Comparison of ENCODE assay signal across 21 mouse cellular contexts in the genomic region with DNA sequence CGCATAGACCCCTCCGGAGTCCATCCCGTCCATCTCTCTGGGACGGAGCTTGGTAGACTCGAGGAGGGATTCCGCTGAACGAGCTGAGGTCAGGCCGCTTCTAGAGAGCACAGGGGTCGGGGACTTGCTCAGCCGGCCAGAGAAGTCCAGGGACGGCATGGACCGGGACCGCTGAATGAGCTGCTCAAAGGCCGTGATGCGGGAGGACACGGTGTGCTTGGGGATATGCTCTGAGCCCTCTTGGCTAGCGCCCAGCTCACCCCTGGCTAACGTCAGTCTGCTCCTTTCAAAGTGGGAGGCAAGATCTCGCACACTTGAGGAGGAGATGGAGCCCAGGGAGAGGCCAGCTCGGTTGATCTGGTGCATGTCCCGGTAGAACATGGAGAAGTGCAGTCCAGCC. TPM values are rescaled to one million over a fixed set of nuclear protein-coding genes. Genes with fewer than 3 reads are reported as not detected.
DNase-seq lines count a peak whose midpoint lies in the region; ATAC-seq and TF ChIP-seq lines count a peak whose summit lies in the region.
"Had no signal": no experiment of that assay in that cellular context is flagged by ENCODE, and none has a peak within 500 bp of the region (broad histone marks: within the 10 kb centered on the region; RNA-seq: fewer than 3 reads in every experiment).

No protein-coding gene starts in this region.

- no peaks in the 10 kb centered on the region for H3K9me3 ChIP-seq in heart, embryonic 15.5 days (replicated peaks)
- H3K9me3 ChIP-seq in heart, embryonic 11.5 days (replicated peaks; ENCODE audit: control insufficient read depth, low read length) = no peaks in the 10 kb centered on the region
- no peaks in the 10 kb centered on the region for H3K9me3 ChIP-seq in stomach, embryonic 14.5 days (ENCODE audit: control insufficient read depth, low read depth, low read length)
- H3K9me3 ChIP-seq in stomach, postnatal 0 days (ENCODE audit: control insufficient read depth, low read length) = no peaks in the 10 kb centered on the region
- H3K9me3 ChIP-seq: embryonic facial prominence, embryonic 13.5 days; forebrain, embryonic 12.5 days; hindbrain, embryonic 12.5 days; intestine, embryonic 15.5 days had no signal

- no peak overlapping the region for H3K27ac ChIP-seq in heart, embryonic 15.5 days
- no peak overlapping the region for H3K27ac ChIP-seq in heart, embryonic 11.5 days (ENCODE audit: low read depth, low read length)
- no peak overlapping the region for H3K27ac ChIP-seq in stomach, embryonic 14.5 days (ENCODE audit: low read length)
- H3K27ac ChIP-seq in stomach, postnatal 0 days (replicated peaks) = no peak overlapping the region
- no peak overlapping the region for H3K27ac ChIP-seq in testis, adult 2 months (ENCODE audit: control insufficient read depth, insufficient read depth, low read depth, low read length)
- H3K27ac ChIP-seq: embryonic facial prominence, embryonic 13.5 days; forebrain, embryonic 12.5 days; hindbrain, embryonic 12.5 days; intestine, embryonic 15.5 days had no signal

- no peaks in the 10 kb centered on the region for H3K4me1 ChIP-seq in heart, embryonic 15.5 days (replicated peaks)
- H3K4me1 ChIP-seq in heart, embryonic 11.5 days (ENCODE audit: control insufficient read depth, insufficient read depth, low read length) = no peaks in the 10 kb centered on the region
- no peaks in the 10 kb centered on the region for H3K4me1 ChIP-seq in stomach, embryonic 14.5 days (ENCODE audit: control insufficient read depth, insufficient read depth, low read length)
- no peaks in the 10 kb centered on the region for H3K4me1 ChIP-seq in stomach, postnatal 0 days (replicated peaks; ENCODE audit: control insufficient read depth, insufficient read depth)
- H3K4me1 ChIP-seq in testis, adult 2 months (ENCODE audit: control insufficient read depth, insufficient read depth, low read length) = peaks cover 10% of the 10 kb centered on the region
- H3K4me1 ChIP-seq: forebrain, embryonic 12.5 days; intestine, embryonic 15.5 days had no signal

- TF ChIP-seq POLR2A in testis, adult 2 months (IDR thresholded peaks at IDR 0.05; ENCODE audit: control insufficient read depth, low read depth, low read length) = no peak

- no peak for TF ChIP-seq CTCF in stomach, postnatal 0 days (IDR thresholded peaks at IDR 0.05; ENCODE audit: low read depth)
- no peak for TF ChIP-seq CTCF in testis, adult 2 months (IDR thresholded peaks at IDR 0.05; ENCODE audit: control insufficient read depth, insufficient read depth, insufficient replicate concordance, low read depth, low read length)

- no peak overlapping the region for H3K4me2 ChIP-seq in heart, embryonic 15.5 days
- H3K4me2 ChIP-seq in heart, embryonic 11.5 days = no peak overlapping the region
- no peak overlapping the region for H3K4me2 ChIP-seq in stomach, embryonic 14.5 days (replicated peaks; ENCODE audit: low read depth, low read length)
- H3K4me2 ChIP-seq in stomach, postnatal 0 days (replicated peaks; ENCODE audit: low read depth) = no peak overlapping the region
- H3K4me2 ChIP-seq: embryonic facial prominence, embryonic 13.5 days; forebrain, embryonic 12.5 days; hindbrain, embryonic 12.5 days; intestine, embryonic 15.5 days had no signal

- no peak for TF ChIP-seq EP300 in stomach, postnatal 0 days (optimal IDR thresholded peaks at IDR 0.05)

- H3K9ac ChIP-seq in heart, embryonic 15.5 days = no peak overlapping the region
- H3K9ac ChIP-seq in heart, embryonic 11.5 days (ENCODE audit: low read depth, low read length) = no peak overlapping the region
- H3K9ac ChIP-seq in stomach, embryonic 14.5 days (replicated peaks; ENCODE audit: low read depth, low read length) = no peak overlapping the region
- H3K9ac ChIP-seq in stomach, postnatal 0 days (ENCODE audit: low read length) = no peak overlapping the region
- H3K9ac ChIP-seq: embryonic facial prominence, embryonic 13.5 days; forebrain, embryonic 12.5 days; forebrain, postnatal 0 days; hindbrain, embryonic 12.5 days; intestine, embryonic 15.5 days had no signal

- H3K4me3 ChIP-seq in heart, embryonic 15.5 days = no peak overlapping the region
- no peak overlapping the region for H3K4me3 ChIP-seq in heart, embryonic 11.5 days (ENCODE audit: low read depth, low read length)
- H3K4me3 ChIP-seq in stomach, embryonic 14.5 days (ENCODE audit: low read depth, low read length) = no peak overlapping the region
- no peak overlapping the region for H3K4me3 ChIP-seq in stomach, postnatal 0 days (ENCODE audit: low read depth, low read length)
- peak overlapping the region; percentile 77 for H3K4me3 ChIP-seq in testis, adult 2 months (ENCODE audit: control insufficient read depth, low read depth, low read length)
- H3K4me3 ChIP-seq: embryonic facial prominence, embryonic 13.5 days; forebrain, embryonic 12.5 days; hindbrain, embryonic 12.5 days; intestine, embryonic 15.5 days had no signal

- DNase-seq in stomach, postnatal 0 days (ENCODE audit: low spot score) = no peak
- no peak for DNase-seq in cerebellum, postnatal 14 days
- no peak for DNase-seq in gastrocnemius, postnatal 36 days
- DNase-seq: adrenal gland, postnatal 14 days; cerebellum, adult 11-12 months; cerebellum, adult 9-10 months; cerebellum, postnatal 36 days; forebrain, postnatal 0 days; gastrocnemius, postnatal 14 days; heart, postnatal 4 days had no signal

- peaks cover 49% of the 10 kb centered on the region for H3K36me3 ChIP-seq in heart, embryonic 15.5 days
- peaks cover 12% of the 10 kb centered on the region for H3K36me3 ChIP-seq in heart, embryonic 11.5 days (ENCODE audit: control insufficient read depth, insufficient read depth, low read length)
- peaks cover 4% of the 10 kb centered on the region; the same call in 1 of the 2 replicates for H3K36me3 ChIP-seq in stomach, embryonic 14.5 days (ENCODE audit: control insufficient read depth, insufficient read depth, low read length)
- peaks cover 11% of the 10 kb centered on the region for H3K36me3 ChIP-seq in stomach, postnatal 0 days (ENCODE audit: control insufficient read depth, insufficient read depth, low read length)
- no peaks in the 10 kb centered on the region for H3K36me3 ChIP-seq in testis, adult 2 months (ENCODE audit: control insufficient read depth, insufficient read depth, low read length)

- intact Hi-C loops in gastrocnemius, postnatal 36 days (cut with DNase I) = no loop called here

- ATAC-seq in heart, embryonic 15.5 days (replicated peaks; ENCODE audit: insufficient number of reproducible peaks, insufficient read depth, low FRiP score, low read depth) = peak; percentile 50; the same call in 1 of the 2 replicates
- ATAC-seq in heart, embryonic 11.5 days (replicated peaks; ENCODE audit: insufficient number of reproducible peaks, low FRiP score, low TSS enrichment) = no peak
- ATAC-seq in stomach, embryonic 14.5 days (ENCODE audit: insufficient number of reproducible peaks, insufficient read depth, low FRiP score, low read depth) = peak; percentile 28; the same call in 1 of the 2 replicates
- ATAC-seq in stomach, postnatal 0 days (ENCODE audit: low FRiP score, low TSS enrichment) = no peak
- ATAC-seq: activated CD4-positive, CD25-positive, alpha-beta regulatory T cell, adult 4 months; forebrain, postnatal 0 days; intestine, embryonic 15.5 days had no signal

- WGBS in heart, embryonic 15.5 days = 87% methylated on average over 21 of the region's 21 CpGs
- 87% methylated on average over 21 of the region's 21 CpGs for WGBS in heart, embryonic 11.5 days (ENCODE audit: insufficient replicate concordance)
- WGBS in stomach, embryonic 14.5 days = 91% methylated on average over 21 of the region's 21 CpGs
- 92% methylated on average over 21 of the region's 21 CpGs for WGBS in stomach, postnatal 0 days

- no peaks in the 10 kb centered on the region for H3K27me3 ChIP-seq in heart, embryonic 15.5 days
- no peaks in the 10 kb centered on the region for H3K27me3 ChIP-seq in heart, embryonic 11.5 days (ENCODE audit: control insufficient read depth, insufficient read depth, low read length)
- H3K27me3 ChIP-seq in stomach, embryonic 14.5 days (ENCODE audit: control insufficient read depth, insufficient read depth, low read length) = no peaks in the 10 kb centered on the region
- H3K27me3 ChIP-seq in stomach, postnatal 0 days (ENCODE audit: control insufficient read depth, insufficient read depth, low read length) = no peaks in the 10 kb centered on the region
- no peaks in the 10 kb centered on the region for H3K27me3 ChIP-seq in testis, adult 2 months (ENCODE audit: control insufficient read depth, insufficient read depth, low read length)
- H3K27me3 ChIP-seq: CH12.LX; embryonic facial prominence, embryonic 13.5 days; forebrain, embryonic 12.5 days; hindbrain, embryonic 12.5 days; intestine, embryonic 15.5 days had no signal

RNA-seq across cellular contexts. Expression of a gene that starts 54.5 kb away (rescaled TPM):
- 245 and 283 TPM in 2 replicates for polyA plus RNA-seq in heart, embryonic 15.5 days (2015; fragmentation: Nextera tagmentation; extraction: Ambion mirVana)
- polyA plus RNA-seq in heart, embryonic 11.5 days (2014; fragmentation: Nextera tagmentation; extraction: Ambion mirVana) = 318 and 322 TPM in 2 replicates
- 213 and 220 TPM in 2 replicates for polyA plus RNA-seq in stomach, embryonic 14.5 days (2014; fragmentation: Nextera tagmentation; extraction: Ambion mirVana)
- 288 and 298 TPM in 2 replicates for polyA plus RNA-seq in stomach, postnatal 0 days (2015; fragmentation: Nextera tagmentation; extraction: Ambion mirVana)
- 8.8 and 16.0 TPM in 2 replicates for polyA plus RNA-seq in testis, adult 2 months (2012; rRNA removed)
- total RNA-seq in gastrocnemius, postnatal 36 days (2021) = 100 to 1,000 TPM in 1 of 2 experiments, 10 to 100 TPM in 1; 83.7 to 139 TPM
- total RNA-seq: MEL had no signal

Comparison
In these comparisons a context has a peak if more than half of its experiments do, and no peak if none do; other contexts are left out.
1. ATAC-seq: peak in heart, embryonic 15.5 days (single experiment) and stomach, embryonic 14.5 days (single experiment); none in heart, embryonic 11.5 days (single experiment) and stomach, postnatal 0 days (single experiment).
2. RNA of a gene that starts 54.5 kb away (polyA plus RNA-seq): 318 to 322 TPM in heart, embryonic 11.5 days, 288 to 298 TPM in stomach, postnatal 0 days, 245 to 283 TPM in heart, embryonic 15.5 days and 213 to 220 TPM in stomach, embryonic 14.5 days; 8.8 to 16.0 TPM in testis, adult 2 months; every median in the first group is over 10 times any median in the second.